Mouse (Mus musculus): Measurements from ENCODE around the gene Ccnb1ip1.

DNA sequence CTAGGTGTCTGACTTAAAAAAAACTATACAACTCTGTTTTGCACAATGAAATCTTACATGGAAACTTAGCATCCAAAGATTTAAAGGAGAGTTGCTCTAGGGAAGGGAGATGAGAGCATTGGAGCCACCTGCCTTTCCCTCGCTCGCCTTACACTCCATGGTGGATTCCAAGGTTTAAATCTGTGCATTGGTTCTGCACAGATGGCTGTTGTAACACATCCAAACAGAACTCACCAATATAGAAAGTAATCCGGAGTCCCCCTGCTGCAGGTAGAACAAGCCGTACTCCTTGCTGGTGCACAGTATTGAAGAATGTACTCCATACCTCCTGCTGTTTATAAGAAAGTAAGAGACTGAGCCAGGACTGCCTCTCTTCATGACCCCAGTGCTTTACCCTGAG lies 19.0 kb upstream of the Ccnb1ip1 start:
- no peak for TF ChIP-seq CTCF (IDR thresholded peaks at IDR 0.05; ENCODE audit: extremely low read depth, insufficient read length, insufficient replicate concordance, low read depth, low read length)
- no peak for TF ChIP-seq POLR2A (IDR thresholded peaks at IDR 0.05; ENCODE audit: low read depth, low read length)
